Mouse (Mus musculus) brain, embryonic 14.5 days (tissue): ENCODE measurements at regions not wholly inside any gene's neighbourhood (a gene's known extent, or its start where the extent isn't known, plus 50 kb on each side); places are given as distances from the start of the nearest gene placed in this dataset.
A peak's percentile ranks its signal among the peaks of the same experiment; 100 is the strongest.

Experiments
- CTCF ChIP-seq: fragments of 200-500 bp; IDR thresholded peaks from 2 replicates; pipeline ENCODE4 v1.5.1; 2012; ENCODE audit warnings: inconsistent platforms, mild to moderate bottlenecking, moderate library complexity, borderline replicate concordance; ENCODE audit not compliant: insufficient read depth, insufficient read length; ENCODE audit errors: extremely low read depth
- POLR2A ChIP-seq: fragments of 200-500 bp; IDR thresholded peaks from 2 replicates; pipeline ENCODE4 v1.6.1; 2012; ENCODE audit warnings: mild to moderate bottlenecking, inconsistent platforms, borderline replicate concordance; ENCODE audit not compliant: poor library complexity, insufficient read depth, insufficient read length, severe bottlenecking; ENCODE audit errors: extremely low read depth

- TF ChIP-seq POLR2A (no peak), CTCF (peak; percentile 32; the same call in 1 of the 2 replicates)
These were observed 351.9 kb downstream of the Tbc1d22a start for GRCm38 (mm10) chr15:86566111-86566510.
